Comparison of ENCODE assay signal across 18 mouse cellular contexts in genomic region chr11:105144508-105145210, GRCm38 (mm10). TPM values are rescaled to one million over a fixed set of nuclear protein-coding genes. Genes with fewer than 3 reads are reported as not detected.
DNase-seq lines count a peak whose midpoint lies in the region; ATAC-seq and TF ChIP-seq lines count a peak whose summit lies in the region.
"Had no signal": no experiment of that assay in that cellular context is flagged by ENCODE, and none has a peak within 500 bp of the region (broad histone marks: within the 10 kb centered on the region; RNA-seq: fewer than 3 reads in every experiment).

No protein-coding gene starts in this region.

- peak; percentile 34 for DNase-seq in kidney, adult 9 months
- no peak for DNase-seq in kidney, adult 8-10 months
- peak; percentile 39 for DNase-seq in lung, postnatal 10 days
- no peak for DNase-seq in lung, postnatal 36 days
- DNase-seq in liver, embryonic 14.5 days (ENCODE audit: low read depth in 3 of 3, low spot score in 3 of 3) = no peak
- no peak for DNase-seq in gastrocnemius, postnatal 4 days (ENCODE audit: low spot score in 2 of 2)
- DNase-seq in retina, postnatal 1 day = no peak
- DNase-seq: cerebellum, postnatal 10 days; gastrocnemius, postnatal 25 days had no signal

- H3K4me3 ChIP-seq in liver, embryonic 14.5 days (ENCODE audit: insufficient read depth in 1 of 2, low read depth in 2 of 2, low read length in 2 of 2) = no peak overlapping the region
- H3K4me3 ChIP-seq: megakaryocyte, embryonic 14.5 days; neural tube, embryonic 12.5 days had no signal

- peaks cover 30 to 34% of the 10 kb centered on the region in 2 experiments for H3K4me1 ChIP-seq in liver, embryonic 14.5 days (replicated peaks; ENCODE audit: control insufficient read depth in 2 of 2, insufficient read depth in 2 of 2, low read length in 1 of 2)
- H3K4me1 ChIP-seq: neural tube, embryonic 12.5 days had no signal

- H3K27me3 ChIP-seq in liver, embryonic 14.5 days (ENCODE audit: control insufficient read depth, insufficient read depth, low read length) = no peaks in the 10 kb centered on the region
- H3K27me3 ChIP-seq: neural tube, embryonic 12.5 days had no signal

- peak; percentile 54 for TF ChIP-seq EP300 in liver, embryonic 14.5 days (IDR thresholded peaks at IDR 0.05; ENCODE audit: low read depth)

- 0 out of 2 replicates have a peak overlapping the region, but pooled peaks have one; percentile 6 for H3K4me2 ChIP-seq in liver, embryonic 14.5 days (ENCODE audit: low read depth)
- H3K4me2 ChIP-seq: heart, embryonic 11.5 days; neural tube, embryonic 12.5 days had no signal

- TF ChIP-seq CTCF in liver, embryonic 14.5 days (IDR thresholded peaks at IDR 0.05; ENCODE audit: low read depth) = peak; percentile 14; the same call in 1 of the 2 replicates

- peaks cover 6% of the 10 kb centered on the region for H3K36me3 ChIP-seq in liver, embryonic 14.5 days (replicated peaks; ENCODE audit: control insufficient read depth, insufficient read depth, low read depth)

- peak overlapping the region; percentile 66 for H3K27ac ChIP-seq in liver, embryonic 14.5 days
- H3K27ac ChIP-seq: neural tube, embryonic 12.5 days had no signal

- H3K9me3 ChIP-seq in liver, embryonic 14.5 days (ENCODE audit: control insufficient read depth, low read length) = no peaks in the 10 kb centered on the region
- H3K9me3 ChIP-seq: megakaryocyte, embryonic 14.5 days; neural tube, embryonic 12.5 days had no signal

- peak overlapping the region; percentile 36; the same call in 1 of the 2 replicates for H3K9ac ChIP-seq in liver, embryonic 14.5 days (replicated peaks)
- H3K9ac ChIP-seq: neural tube, embryonic 12.5 days had no signal

- ATAC-seq in liver, embryonic 14.5 days (ENCODE audit: insufficient read depth) = peak; percentile 26; the same call in 1 of the 2 replicates
- ATAC-seq: CD4-positive, CD25-positive, alpha-beta regulatory T cell, adult 4 months; forebrain, embryonic 16.5 days had no signal

- 53% methylated on average over 11 of the region's 11 CpGs for WGBS in liver, embryonic 14.5 days (ENCODE audit: insufficient replicate concordance)

RNA-seq across cellular contexts. Expression of gene Gm10842, which starts 2.0 kb away (rescaled TPM):
- not detected in 2 replicates for polyA plus RNA-seq in liver, embryonic 14.5 days (2012; rRNA removed)
- polyA plus RNA-seq in liver, embryonic 14.5 days (2014; fragmentation: Nextera tagmentation; extraction: Ambion mirVana) = not detected in 2 replicates
- not detected for total RNA-seq in gastrocnemius, postnatal 4 days (2021)
- total RNA-seq: gastrocnemius, postnatal 25 days; hematopoietic stem cell, adult 5-6 weeks; layer of hippocampus, adult 8-10 months had no signal
- polyA plus RNA-seq: CD4-positive, CD25-positive, alpha-beta regulatory T cell, adult 4 months; forebrain, embryonic 16.5 days; heart, embryonic 11.5 days; limb, embryonic 14.5 days; neural tube, embryonic 12.5 days; urinary bladder, adult 2 months had no signal

RNA-seq across cellular contexts. Expression of gene Mettl2, which starts 18.4 kb away (rescaled TPM):
- 12.0 and 16.6 TPM in 2 replicates for polyA plus RNA-seq in liver, embryonic 14.5 days (2012; rRNA removed)
- 14.2 and 14.6 TPM in 2 replicates for polyA plus RNA-seq in liver, embryonic 14.5 days (2014; fragmentation: Nextera tagmentation; extraction: Ambion mirVana)
- 10 to 100 TPM; 16.3 to 17.2 TPM for total RNA-seq in gastrocnemius, postnatal 4 days (2021)

RNA-seq across cellular contexts. Expression of gene Tlk2, which starts 33.9 kb away (rescaled TPM):
- 12.0 and 16.3 TPM in 2 replicates for polyA plus RNA-seq in liver, embryonic 14.5 days (2012; rRNA removed)
- polyA plus RNA-seq in liver, embryonic 14.5 days (2014; fragmentation: Nextera tagmentation; extraction: Ambion mirVana) = 10.2 and 10.6 TPM in 2 replicates
- 10 to 100 TPM; 52.1 to 55.8 TPM for total RNA-seq in gastrocnemius, postnatal 4 days (2021)

Comparison
In these comparisons a context has a peak if more than half of its experiments do, and no peak if none do; other contexts are left out.
1. DNase-seq: peak in kidney, adult 9 months (single experiment) and lung, postnatal 10 days (single experiment); none in kidney, adult 8-10 months (0 of 2), lung, postnatal 36 days (single experiment), liver, embryonic 14.5 days (0 of 3), gastrocnemius, postnatal 4 days (0 of 2) and retina, postnatal 1 day (single experiment).